Mouse (Mus musculus): ENCODE data around the gene Hnrnpr.
A peak's percentile ranks its signal among the peaks of the same experiment; 100 is the strongest.

- TF ChIP-seq CTCF (IDR thresholded peaks at IDR 0.05; ENCODE audit: low read depth) (peak; percentile 38), EP300 (IDR thresholded peaks at IDR 0.05; ENCODE audit: low read depth) (no peak)
Measured at GRCm38 (mm10) chr4:136328115-136328514, 17.4 kb downstream of the Hnrnpr start.

All from liver, postnatal 0 days (tissue).